Mouse (Mus musculus): ENCODE data around the gene Zglp1. TPM values are rescaled to one million over a fixed set of nuclear protein-coding genes. Genes with fewer than 3 reads are reported as not detected.

Zglp1 gene
- polyA plus RNA-seq (2015; fragmentation: Nextera tagmentation; extraction: Ambion mirVana), result 0.51 and 1.3 TPM in 2 replicates

DNA sequence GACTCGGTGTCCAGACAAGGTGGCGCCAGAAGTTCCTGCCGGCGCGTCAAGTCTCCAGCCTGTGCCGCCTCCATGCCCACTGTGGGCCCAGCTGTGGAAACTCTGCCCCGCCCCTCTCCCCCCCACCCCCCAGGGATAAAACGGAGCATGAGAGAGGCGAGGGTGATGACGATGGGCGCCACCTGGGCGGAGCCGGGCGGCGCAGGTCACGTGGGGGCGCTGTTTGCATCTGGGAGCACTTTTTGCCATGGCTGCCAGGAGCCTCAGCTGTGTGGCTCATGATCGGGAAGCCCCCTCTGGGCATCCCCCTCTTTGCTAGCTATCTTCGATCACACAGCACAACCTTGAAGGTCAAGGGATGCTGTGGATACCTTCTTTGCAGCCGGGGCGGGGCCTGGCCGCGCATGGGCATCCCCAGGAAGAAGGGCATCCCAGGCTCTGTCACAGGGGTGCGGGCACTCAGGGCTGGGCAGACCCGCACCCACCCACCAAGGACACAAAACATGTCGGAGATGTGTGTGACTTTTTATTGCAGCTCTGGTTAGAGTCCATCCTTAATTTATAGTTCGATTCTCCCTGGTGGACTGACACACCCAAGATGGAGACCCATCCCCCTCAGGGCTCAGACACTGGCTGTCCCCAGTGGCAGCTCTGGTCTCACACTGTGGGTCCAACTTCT is at the start of gene Zglp1:
Gene Zglp1 (minus strand): TSS at position 88 of the 679 bp plus-strand sequence.
- Histone ChIP-seq H3K4me2 (ENCODE audit: low read depth, low read length) (no peak within 1 kb of the TSS), H3K4me3 (ENCODE audit: low read length) (no peak within 1 kb of the TSS), H3K9me3 (ENCODE audit: control insufficient read depth, low read length) (no peaks in the 10 kb centered on the region), H3K27ac (ENCODE audit: low read length) (no peak within 1 kb of the TSS), H3K4me1 (ENCODE audit: control insufficient read depth, insufficient read depth, low read length) (no peaks in the 10 kb centered on the region), H3K9ac (ENCODE audit: low read depth, low read length) (no peak within 1 kb of the TSS), H3K36me3 (ENCODE audit: control insufficient read depth, insufficient read depth, low read length) (peaks cover 5% of the 10 kb centered on the region), H3K27me3 (replicated peaks; ENCODE audit: control insufficient read depth, insufficient read depth, low read length) (no peaks in the 10 kb centered on the region)
- WGBS, result 82% methylated on average over 27 of the region's 27 CpGs
- ATAC-seq, result no peak

DNA sequence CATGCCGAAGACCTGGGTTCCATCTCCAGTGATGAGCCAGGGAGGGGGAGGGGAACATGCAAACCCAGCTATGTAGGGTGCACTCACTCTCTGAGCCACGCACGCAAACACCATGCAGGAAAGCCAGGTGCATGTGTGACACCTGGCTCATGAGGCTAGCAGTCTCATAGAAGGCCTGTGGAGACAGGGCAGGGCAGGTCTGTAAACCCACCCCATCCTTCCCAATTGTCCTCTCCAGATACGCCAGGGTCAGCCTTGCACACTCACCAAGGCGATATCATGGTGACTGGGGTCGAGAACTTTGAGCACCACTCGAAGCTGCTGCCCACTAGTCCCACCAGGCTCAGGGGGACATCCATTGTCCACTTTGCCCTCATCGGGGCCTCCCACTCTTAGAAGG is 48.2 kb upstream of the Zglp1 start:
- no peak overlapping the region for H3K9ac ChIP-seq (ENCODE audit: low read depth, low read length)
- H3K27me3 ChIP-seq (replicated peaks; ENCODE audit: control insufficient read depth, insufficient read depth, low read length), result no peaks in the 10 kb centered on the region
- ATAC-seq, result no peak
- H3K27ac ChIP-seq (ENCODE audit: low read length), result no peak overlapping the region
- H3K9me3 ChIP-seq (ENCODE audit: control insufficient read depth, low read length), result no peaks in the 10 kb centered on the region
- H3K4me3 ChIP-seq (ENCODE audit: low read length), result no peak overlapping the region
- H3K4me2 ChIP-seq (ENCODE audit: low read depth, low read length), result no peak overlapping the region
- 0 out of 2 replicates have a peak, but pooled peaks cover 4% of the 10 kb centered on the region for H3K4me1 ChIP-seq (ENCODE audit: control insufficient read depth, insufficient read depth, low read length)
- 78% methylated on average over 8 of the region's 8 CpGs for WGBS
- H3K36me3 ChIP-seq (ENCODE audit: control insufficient read depth, insufficient read depth, low read length), result 0 out of 2 replicates have a peak, but pooled peaks cover 3% of the 10 kb centered on the region

DNA sequence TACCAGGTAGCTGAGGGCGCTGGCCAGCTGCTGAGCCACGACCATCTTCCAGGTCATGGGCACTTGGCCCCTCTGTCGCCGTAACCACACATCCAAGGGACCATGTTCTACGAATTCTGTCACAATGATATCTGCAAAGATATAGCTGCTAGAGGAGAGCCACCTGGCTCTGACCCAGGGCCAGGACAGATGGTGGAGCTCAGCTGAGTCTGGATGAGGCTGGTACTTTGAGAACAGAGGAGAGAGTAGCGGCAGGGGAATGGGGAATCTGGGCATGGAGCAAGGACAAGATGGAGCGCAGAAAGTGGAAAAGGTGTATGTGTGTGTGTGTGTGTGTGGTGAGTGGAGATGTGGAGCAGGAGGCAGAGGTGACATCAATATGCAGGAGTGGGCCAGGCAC is 47.3 kb upstream of the Zglp1 start:
- Histone ChIP-seq H3K4me1 (ENCODE audit: control insufficient read depth, insufficient read depth, low read length) (0 out of 2 replicates have a peak, but pooled peaks cover 4% of the 10 kb centered on the region), H3K27me3 (replicated peaks; ENCODE audit: control insufficient read depth, insufficient read depth, low read length) (no peaks in the 10 kb centered on the region), H3K4me2 (ENCODE audit: low read depth, low read length) (no peak overlapping the region), H3K9me3 (ENCODE audit: control insufficient read depth, low read length) (no peaks in the 10 kb centered on the region), H3K27ac (ENCODE audit: low read length) (no peak overlapping the region), H3K9ac (ENCODE audit: low read depth, low read length) (no peak overlapping the region), H3K36me3 (ENCODE audit: control insufficient read depth, insufficient read depth, low read length) (0 out of 2 replicates have a peak, but pooled peaks cover 3% of the 10 kb centered on the region), H3K4me3 (ENCODE audit: low read length) (no peak overlapping the region)
- 84% methylated on average over 7 of the region's 7 CpGs for WGBS
- no peak for ATAC-seq

DNA sequence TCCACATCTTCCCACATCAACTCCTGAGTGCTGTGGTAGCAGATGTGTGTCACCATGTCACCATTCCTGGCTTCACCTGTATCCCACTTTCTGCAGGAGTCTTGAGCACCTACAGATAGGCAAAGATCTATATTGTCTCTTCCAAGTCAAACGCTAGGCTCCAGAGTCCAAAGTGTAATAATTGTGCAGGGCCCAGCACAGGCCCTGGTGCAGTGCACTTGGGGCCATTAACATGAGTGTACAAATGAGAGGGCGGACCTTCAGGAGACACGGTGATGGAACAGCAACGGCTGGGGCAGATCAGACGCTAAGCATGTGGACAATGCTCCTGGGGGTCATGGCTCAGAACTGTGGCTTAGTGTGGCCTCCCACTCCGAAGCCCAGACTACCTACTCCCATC is 46.9 kb upstream of the Zglp1 start:
- H3K4me2 ChIP-seq (ENCODE audit: low read depth, low read length), result no peak overlapping the region
- ATAC-seq, result peak; percentile 77
- 78% methylated on average over 6 of the region's 6 CpGs for WGBS
- H3K27me3 ChIP-seq (replicated peaks; ENCODE audit: control insufficient read depth, insufficient read depth, low read length), result no peaks in the 10 kb centered on the region
- no peak overlapping the region; the same call in 1 of the 2 replicates for H3K27ac ChIP-seq (ENCODE audit: low read length)
- no peaks in the 10 kb centered on the region for H3K9me3 ChIP-seq (ENCODE audit: control insufficient read depth, low read length)
- H3K9ac ChIP-seq (ENCODE audit: low read depth, low read length), result no peak overlapping the region
- H3K4me3 ChIP-seq (ENCODE audit: low read length), result no peak overlapping the region
- H3K36me3 ChIP-seq (ENCODE audit: control insufficient read depth, insufficient read depth, low read length), result 0 out of 2 replicates have a peak, but pooled peaks cover 3% of the 10 kb centered on the region
- H3K4me1 ChIP-seq (ENCODE audit: control insufficient read depth, insufficient read depth, low read length), result 0 out of 2 replicates have a peak, but pooled peaks cover 4% of the 10 kb centered on the region

DNA sequence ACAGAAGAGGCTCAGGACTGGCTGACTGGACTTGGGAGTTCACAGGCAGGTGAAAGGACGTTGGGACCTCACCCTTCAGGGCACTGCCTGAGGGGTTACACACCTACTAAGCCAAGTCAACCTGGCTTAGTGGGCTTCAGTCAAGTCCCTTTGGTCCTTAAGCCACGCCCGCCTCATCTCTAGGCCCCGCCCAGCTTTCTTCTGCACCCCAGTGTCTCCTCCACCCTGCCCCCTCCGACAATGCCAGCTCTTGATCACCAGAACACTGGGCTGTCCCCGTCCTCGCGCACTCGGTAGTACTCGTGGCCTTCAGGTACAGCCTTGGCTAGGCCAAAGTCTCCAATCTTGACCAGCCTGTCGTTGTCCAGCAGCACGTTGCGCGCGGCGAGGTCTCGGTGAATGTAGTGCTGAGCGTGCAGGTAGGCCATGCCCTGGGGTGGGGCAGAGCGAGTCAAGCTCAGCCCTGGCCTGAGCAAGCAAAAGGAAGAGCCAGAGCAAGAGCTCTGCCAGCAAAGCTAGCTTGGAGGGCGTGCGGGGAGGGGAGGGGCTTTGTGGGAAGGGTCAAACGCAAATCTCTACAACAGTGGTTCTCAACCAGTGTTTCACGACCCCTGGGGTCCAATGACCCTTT is 40.8 kb upstream of the Zglp1 start:
- no peaks in the 10 kb centered on the region for H3K36me3 ChIP-seq (ENCODE audit: control insufficient read depth, insufficient read depth, low read length)
- H3K27ac ChIP-seq (ENCODE audit: low read length), result no peak overlapping the region
- H3K4me1 ChIP-seq (ENCODE audit: control insufficient read depth, insufficient read depth, low read length), result 0 out of 2 replicates have a peak, but pooled peaks cover 4% of the 10 kb centered on the region
- H3K4me2 ChIP-seq (ENCODE audit: low read depth, low read length), result no peak overlapping the region
- H3K9ac ChIP-seq (ENCODE audit: low read depth, low read length), result no peak overlapping the region
- no peak overlapping the region for H3K4me3 ChIP-seq (ENCODE audit: low read length)
- ATAC-seq, result peak; percentile 43
- WGBS, result 42% methylated on average over 23 of the region's 23 CpGs
- H3K27me3 ChIP-seq (replicated peaks; ENCODE audit: control insufficient read depth, insufficient read depth, low read length), result no peaks in the 10 kb centered on the region
- H3K9me3 ChIP-seq (ENCODE audit: control insufficient read depth, low read length), result no peaks in the 10 kb centered on the region

DNA sequence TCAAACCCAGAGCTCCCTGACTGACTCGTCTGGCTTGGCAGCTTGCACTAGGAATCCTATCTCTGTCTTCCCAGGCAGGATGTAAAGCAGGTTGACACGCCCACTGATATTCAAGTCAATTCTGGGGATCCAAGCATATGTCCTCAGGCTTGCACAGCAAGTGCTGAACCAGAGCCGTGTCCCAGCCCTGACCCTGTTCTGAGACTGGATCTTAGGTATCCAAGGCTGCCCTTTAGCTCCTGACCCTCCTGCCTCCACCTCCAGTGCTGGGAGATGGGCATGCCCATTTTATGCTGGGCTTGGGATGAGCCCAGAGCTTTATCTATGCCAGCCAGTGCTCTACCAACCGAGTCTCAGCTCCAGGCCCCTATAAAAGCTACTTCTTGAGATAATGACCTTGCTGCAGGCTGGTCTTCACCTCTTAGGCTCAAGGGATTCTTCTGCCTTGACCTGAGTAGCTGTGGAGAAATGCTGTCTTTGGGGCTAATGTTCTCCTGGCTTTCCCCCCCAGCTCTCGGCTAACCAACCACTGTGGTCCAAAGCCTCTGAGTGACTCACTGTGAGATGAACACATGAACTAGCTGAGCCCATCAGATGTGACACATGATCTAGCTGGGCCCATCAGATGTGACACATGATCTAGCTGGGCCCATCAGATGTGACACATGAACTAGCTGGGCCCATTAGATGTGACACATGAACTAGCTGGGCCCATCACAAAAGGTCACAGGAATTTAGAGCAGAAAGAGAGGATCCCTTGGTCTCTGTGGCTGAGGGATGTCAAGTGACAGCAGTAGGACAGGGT is 39.1 kb upstream of the Zglp1 start:
- 72% methylated on average over 5 of the region's 5 CpGs for WGBS
- no peaks in the 10 kb centered on the region for H3K36me3 ChIP-seq (ENCODE audit: control insufficient read depth, insufficient read depth, low read length)
- no peak; the same call in 1 of the 2 replicates for ATAC-seq

DNA sequence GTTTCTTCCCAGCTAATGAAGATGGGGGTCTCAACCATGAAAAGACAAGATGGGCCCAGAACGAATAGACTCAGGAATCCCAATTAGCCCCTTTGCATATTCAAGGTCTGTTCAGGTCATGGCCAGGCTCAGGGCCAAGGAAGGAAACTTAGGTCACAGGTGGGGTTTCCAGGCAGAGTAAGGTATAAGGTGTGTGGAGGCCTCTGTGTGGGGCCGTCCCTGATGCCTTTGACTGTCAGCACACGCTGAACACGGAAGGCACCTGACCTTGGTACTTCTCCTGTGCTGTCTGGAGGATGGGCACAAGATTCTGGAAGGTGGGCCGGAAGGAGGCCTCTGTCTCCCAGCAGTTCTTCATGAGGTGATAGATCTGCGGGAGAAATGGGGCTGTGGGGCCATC is 37.9 kb upstream of the Zglp1 start:
- H3K9me3 ChIP-seq (ENCODE audit: control insufficient read depth, low read length), result no peaks in the 10 kb centered on the region
- no peaks in the 10 kb centered on the region for H3K36me3 ChIP-seq (ENCODE audit: control insufficient read depth, insufficient read depth, low read length)
- H3K4me1 ChIP-seq (ENCODE audit: control insufficient read depth, insufficient read depth, low read length), result peaks cover 4% of the 10 kb centered on the region; the same call in 1 of the 2 replicates
- ATAC-seq, result no peak
- WGBS, result 81% methylated on average over 6 of the region's 6 CpGs
- H3K4me3 ChIP-seq (ENCODE audit: low read length), result no peak overlapping the region
- H3K4me2 ChIP-seq (ENCODE audit: low read depth, low read length), result no peak overlapping the region
- no peaks in the 10 kb centered on the region for H3K27me3 ChIP-seq (replicated peaks; ENCODE audit: control insufficient read depth, insufficient read depth, low read length)
- H3K9ac ChIP-seq (ENCODE audit: low read depth, low read length), result no peak overlapping the region
- no peak overlapping the region for H3K27ac ChIP-seq (ENCODE audit: low read length)

More for the DNA sequence above, 39.1 kb upstream of the Zglp1 start:
- Histone ChIP-seq H3K4me2 (ENCODE audit: low read depth, low read length) (no peak overlapping the region), H3K4me3 (ENCODE audit: low read length) (no peak overlapping the region), H3K9me3 (ENCODE audit: control insufficient read depth, low read length) (no peaks in the 10 kb centered on the region), H3K27ac (ENCODE audit: low read length) (no peak overlapping the region), H3K4me1 (ENCODE audit: control insufficient read depth, insufficient read depth, low read length) (no peaks in the 10 kb centered on the region), H3K27me3 (replicated peaks; ENCODE audit: control insufficient read depth, insufficient read depth, low read length) (no peaks in the 10 kb centered on the region), H3K9ac (ENCODE audit: low read depth, low read length) (no peak overlapping the region)

DNA sequence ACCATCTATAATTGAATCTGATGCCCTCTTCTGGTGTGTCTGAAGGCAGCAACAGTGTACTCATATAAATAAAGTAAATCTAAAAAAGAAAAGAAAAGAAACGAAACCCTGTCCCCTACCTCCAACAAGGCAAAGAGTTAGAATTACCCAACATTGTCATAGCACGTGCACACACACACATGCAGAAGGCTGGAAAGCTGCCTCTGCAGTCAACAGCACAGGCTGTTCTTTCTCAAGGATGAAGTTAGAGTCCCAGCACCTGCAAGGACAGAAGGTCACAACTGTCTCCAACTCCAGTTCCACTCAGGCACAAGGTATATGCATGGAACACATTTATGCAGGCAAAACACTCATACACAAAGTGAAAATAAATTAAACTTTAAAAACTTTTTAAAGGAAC is 35.2 kb upstream of the Zglp1 start:
- Histone ChIP-seq H3K4me1 (ENCODE audit: control insufficient read depth, insufficient read depth, low read length) (peaks cover 4% of the 10 kb centered on the region; the same call in 1 of the 2 replicates), H3K27me3 (replicated peaks; ENCODE audit: control insufficient read depth, insufficient read depth, low read length) (no peaks in the 10 kb centered on the region), H3K36me3 (ENCODE audit: control insufficient read depth, insufficient read depth, low read length) (no peaks in the 10 kb centered on the region), H3K9ac (ENCODE audit: low read depth, low read length) (no peak overlapping the region), H3K4me3 (ENCODE audit: low read length) (no peak overlapping the region), H3K4me2 (ENCODE audit: low read depth, low read length) (no peak overlapping the region), H3K9me3 (ENCODE audit: control insufficient read depth, low read length) (no peaks in the 10 kb centered on the region), H3K27ac (ENCODE audit: low read length) (no peak overlapping the region)
- ATAC-seq, result no peak
- WGBS, result 93% methylated on average over 2 of the region's 2 CpGs

All from intestine, embryonic 16.5 days (tissue).